Mouse (Mus musculus): ENCODE results near the gene Gm45785. TPM values are rescaled to one million over a fixed set of nuclear protein-coding genes. Genes with fewer than 3 reads are reported as not detected.

The Gm45785 gene
- polyA plus RNA-seq, 1 experiment, result not detected

Other genes starting within 250 kb of the Gm45785 start
- gene Olfr61, start 227.4 kb downstream of the Gm45785 start, polyA plus RNA-seq (2012; ENCODE audit: insufficient read depth, insufficient read length, missing spikeins), result not detected in 2 replicates
- not detected in 2 replicates for gene Olfr53, start 209.9 kb downstream of the Gm45785 start, polyA plus RNA-seq (2012; ENCODE audit: insufficient read depth, insufficient read length, missing spikeins)
- not detected in 2 replicates for gene Olfr539, start 196.4 kb downstream of the Gm45785 start, polyA plus RNA-seq (2012; ENCODE audit: insufficient read depth, insufficient read length, missing spikeins)
- not detected in 2 replicates for gene Olfr45, start 174.4 kb downstream of the Gm45785 start, polyA plus RNA-seq (2012; ENCODE audit: insufficient read depth, insufficient read length, missing spikeins)
- gene Olfr541, start 159.1 kb downstream of the Gm45785 start, polyA plus RNA-seq (2012; ENCODE audit: insufficient read depth, insufficient read length, missing spikeins), result not detected in 2 replicates
- gene Cyp2e1, start 92.6 kb downstream of the Gm45785 start, polyA plus RNA-seq (2012; ENCODE audit: insufficient read depth, insufficient read length, missing spikeins), result 52.3 and 66.9 TPM in 2 replicates
- 1.0 TPM in 1 of 2 replicates, not detected in the other for gene Syce1, start 68.5 kb downstream of the Gm45785 start, polyA plus RNA-seq (2012; ENCODE audit: insufficient read depth, insufficient read length, missing spikeins)
- gene Zfp941, start 34.2 kb downstream of the Gm45785 start, polyA plus RNA-seq (2012; ENCODE audit: insufficient read depth, insufficient read length, missing spikeins), result not detected in 2 replicates
- gene Urah, start 21.3 kb downstream of the Gm45785 start, polyA plus RNA-seq (2012; ENCODE audit: insufficient read depth, insufficient read length, missing spikeins), result 2.3 TPM in 1 of 2 replicates, not detected in the other
- gene Scgb1c1, start 10.8 kb downstream of the Gm45785 start, polyA plus RNA-seq (2012; ENCODE audit: insufficient read depth, insufficient read length, missing spikeins), result not detected in 2 replicates
- gene Odf3, start 8.5 kb downstream of the Gm45785 start, polyA plus RNA-seq (2012; ENCODE audit: insufficient read depth, insufficient read length, missing spikeins), result not detected in 2 replicates
- 14.4 and 15.5 TPM in 2 replicates for gene Ric8a, start 626 bp upstream of the Gm45785 start, polyA plus RNA-seq (2012; ENCODE audit: insufficient read depth, insufficient read length, missing spikeins)
- gene Bet1l, start 1.2 kb upstream of the Gm45785 start, polyA plus RNA-seq (2012; ENCODE audit: insufficient read depth, insufficient read length, missing spikeins), result 43.9 and 49.2 TPM in 2 replicates
- gene Psmd13, start 25.6 kb upstream of the Gm45785 start, polyA plus RNA-seq (2012; ENCODE audit: insufficient read depth, insufficient read length, missing spikeins), result 108 and 110 TPM in 2 replicates
- gene Sirt3, start 26.0 kb upstream of the Gm45785 start, polyA plus RNA-seq (2012; ENCODE audit: insufficient read depth, insufficient read length, missing spikeins), result 77.2 and 79.1 TPM in 2 replicates
- 8,049 and 8,538 TPM in 2 replicates for gene Cox8b, start 44.1 kb upstream of the Gm45785 start, polyA plus RNA-seq (2012; ENCODE audit: insufficient read depth, insufficient read length, missing spikeins)
- not detected in 2 replicates for gene Nlrp6, start 64.6 kb upstream of the Gm45785 start, polyA plus RNA-seq (2012; ENCODE audit: insufficient read depth, insufficient read length, missing spikeins)
- gene Pgghg, start 85.1 kb upstream of the Gm45785 start, polyA plus RNA-seq (2012; ENCODE audit: insufficient read depth, insufficient read length, missing spikeins), result 7.1 and 8.7 TPM in 2 replicates
- not detected in 2 replicates for gene Ifitm5, start 94.0 kb upstream of the Gm45785 start, polyA plus RNA-seq (2012; ENCODE audit: insufficient read depth, insufficient read length, missing spikeins)
- not detected in 2 replicates for gene Gm45717, start 99.6 kb upstream of the Gm45785 start, polyA plus RNA-seq (2012; ENCODE audit: insufficient read depth, insufficient read length, missing spikeins)
- 194 and 274 TPM in 2 replicates for gene Ifitm2, start 99.7 kb upstream of the Gm45785 start, polyA plus RNA-seq (2012; ENCODE audit: insufficient read depth, insufficient read length, missing spikeins)
- gene Ifitm1, start 110.9 kb upstream of the Gm45785 start, polyA plus RNA-seq (2012; ENCODE audit: insufficient read depth, insufficient read length, missing spikeins), result not detected in 2 replicates
- 117 and 134 TPM in 2 replicates for gene Ifitm3, start 154.4 kb upstream of the Gm45785 start, polyA plus RNA-seq (2012; ENCODE audit: insufficient read depth, insufficient read length, missing spikeins)
- gene Ifitm6, start 161.6 kb upstream of the Gm45785 start, polyA plus RNA-seq (2012; ENCODE audit: insufficient read depth, insufficient read length, missing spikeins), result 2.1 TPM in 1 of 2 replicates, not detected in the other
- gene Gm17387, start 172.8 kb upstream of the Gm45785 start, polyA plus RNA-seq (2012; ENCODE audit: insufficient read depth, insufficient read length, missing spikeins), result not detected in 2 replicates
- gene B4galnt4, start 204.8 kb upstream of the Gm45785 start, polyA plus RNA-seq (2012; ENCODE audit: insufficient read depth, insufficient read length, missing spikeins), result not detected in 2 replicates
- gene Pkp3, start 221.9 kb upstream of the Gm45785 start, polyA plus RNA-seq (2012; ENCODE audit: insufficient read depth, insufficient read length, missing spikeins), result 1.6 TPM in 1 of 2 replicates, not detected in the other
- gene Sigirr, start 244.2 kb upstream of the Gm45785 start, polyA plus RNA-seq (2012; ENCODE audit: insufficient read depth, insufficient read length, missing spikeins), result 1.1 and 2.9 TPM in 2 replicates

Data from brown adipose tissue, adult 24 weeks (tissue).